Mouse (Mus musculus): ENCODE measurements around the gene Zfp575. TPM values are rescaled to one million over a fixed set of nuclear protein-coding genes. Genes with fewer than 3 reads are reported as not detected.
"Not testable (repeated sequence)": the region's sequence is repeated elsewhere in the genome, so short reads cannot be mapped to it uniquely, and the experiment has no call there.

The Zfp575 gene
- 0.39 TPM in 1 of 2 replicates, not detected in the other for total RNA-seq (2021)
- long read RNA-seq, result 0 reads

DNA sequence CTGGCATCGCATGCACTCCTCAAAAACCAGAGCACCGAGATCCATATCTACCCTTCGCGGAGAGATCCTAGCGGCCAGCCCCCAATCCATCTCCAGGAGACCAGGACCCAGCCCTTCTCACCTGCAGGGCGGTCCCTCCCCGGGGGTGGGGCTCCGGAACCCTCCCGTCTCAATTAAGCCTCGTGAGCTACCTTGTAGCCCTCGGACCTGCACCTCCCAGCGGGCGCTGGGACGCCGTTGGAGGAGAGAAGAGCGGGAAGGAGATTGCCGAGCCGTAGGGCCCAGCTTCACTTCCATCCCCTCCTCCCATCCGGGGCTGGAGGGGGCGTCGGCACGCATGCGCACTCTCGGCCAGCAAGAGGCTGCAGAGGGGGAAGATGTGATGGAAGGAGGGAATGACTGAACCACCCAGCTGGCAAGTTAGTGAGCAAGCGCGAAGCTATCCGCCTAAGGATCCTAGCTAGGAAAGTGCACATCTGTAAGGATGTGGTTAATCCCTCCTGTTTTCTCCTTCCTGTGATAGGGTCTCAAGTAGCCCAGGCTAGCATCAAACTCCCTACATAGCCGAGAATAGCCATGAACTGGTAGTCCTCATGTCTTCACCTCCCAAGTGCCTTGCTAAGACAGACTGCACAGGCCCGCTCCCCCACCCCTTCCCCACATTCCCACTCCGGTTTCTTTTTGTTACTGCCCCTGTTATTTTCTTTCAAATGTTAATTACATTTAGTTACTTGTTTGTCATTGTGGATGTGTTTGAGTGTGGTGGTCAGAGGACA is at the start of gene Zfp575, which contains the start of gene Ethe1:
Gene Zfp575 (minus strand): TSS at position 312 of the 776 bp plus-strand sequence.
Gene Ethe1 (plus strand): TSS at position 214 of the 776 bp plus-strand sequence.
- no peak for DNase-seq

DNA sequence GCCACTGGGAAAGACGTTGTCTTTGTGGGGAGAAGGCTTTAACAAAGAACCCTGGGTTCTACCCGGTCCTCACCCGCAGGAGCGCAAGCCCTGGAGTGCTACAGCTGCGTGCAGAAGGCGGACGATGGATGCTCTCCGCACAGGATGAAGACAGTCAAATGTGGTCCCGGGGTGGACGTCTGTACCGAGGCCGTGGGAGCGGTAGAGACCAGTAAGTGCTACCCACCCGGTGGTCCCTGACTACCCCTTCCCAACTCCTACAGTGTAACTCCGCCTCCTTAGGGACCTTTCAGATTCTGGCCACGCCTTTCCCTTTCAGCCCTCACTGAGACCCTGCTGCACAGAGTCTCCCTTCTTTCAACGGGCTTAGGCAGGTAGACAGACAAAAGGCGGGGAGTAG is 49.6 kb upstream of the Zfp575 start:
- no peak for DNase-seq

DNA sequence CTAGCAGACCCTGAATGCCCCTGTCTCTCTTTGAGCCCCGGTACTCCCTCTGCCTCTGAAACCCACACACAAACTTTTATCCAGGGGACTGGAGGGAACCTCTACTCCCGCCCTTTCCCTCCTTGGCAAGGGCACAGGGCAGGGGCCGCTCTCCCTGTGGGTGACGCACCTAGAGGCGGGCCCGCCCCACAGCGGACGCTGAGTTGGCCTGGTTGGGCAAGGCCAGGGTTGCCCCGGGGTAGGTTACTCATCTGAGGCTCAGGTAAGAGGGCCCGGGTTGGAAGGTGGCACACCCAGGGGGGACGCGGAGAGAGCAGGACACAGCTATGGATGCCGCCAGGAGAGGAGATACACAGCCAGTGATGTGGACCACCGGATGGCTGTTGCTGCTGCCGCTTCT is 48.8 kb upstream of the Zfp575 start, which contains the start of gene Lypd3:
Gene Lypd3 (plus strand): TSS at position 287 of the 400 bp plus-strand sequence.
- no peak for DNase-seq

DNA sequence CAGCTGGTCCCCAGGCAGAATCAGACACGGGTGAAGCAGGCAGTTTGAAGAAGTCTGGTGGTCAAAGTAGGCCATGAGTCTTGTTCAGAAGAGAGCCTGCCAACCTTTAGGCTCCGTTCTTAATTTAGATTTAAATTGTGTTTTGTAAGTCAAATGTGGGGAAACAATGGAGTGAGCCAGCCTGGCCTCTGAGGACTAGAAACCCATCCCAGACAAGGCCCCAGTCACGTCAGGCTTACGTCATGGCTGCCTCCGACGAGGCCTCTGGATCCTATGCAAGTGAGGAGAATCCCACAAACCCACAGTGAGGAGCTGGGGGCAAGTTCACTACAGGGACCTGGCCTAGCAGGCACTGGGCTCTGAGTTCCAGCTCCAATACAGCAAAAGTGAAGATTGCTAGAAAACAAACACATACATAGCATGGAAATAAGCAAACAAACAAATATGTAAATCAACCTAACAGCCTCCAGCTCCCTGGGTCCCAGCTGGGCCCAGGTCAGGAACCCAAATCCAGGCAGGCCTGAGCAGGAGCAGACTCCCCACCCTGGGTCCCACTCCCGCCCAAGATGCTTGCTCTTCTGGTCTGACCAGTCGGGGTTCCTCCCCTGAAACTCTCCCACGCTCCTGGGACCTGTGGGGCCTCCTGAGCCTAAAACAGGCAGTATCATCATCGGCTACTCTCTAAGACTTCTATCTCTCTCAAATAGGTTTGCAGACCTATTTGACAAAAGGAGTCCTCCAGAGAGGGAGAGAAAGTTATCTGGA is 42.9 kb upstream of the Zfp575 start:
- DNase-seq, result no peak

DNA sequence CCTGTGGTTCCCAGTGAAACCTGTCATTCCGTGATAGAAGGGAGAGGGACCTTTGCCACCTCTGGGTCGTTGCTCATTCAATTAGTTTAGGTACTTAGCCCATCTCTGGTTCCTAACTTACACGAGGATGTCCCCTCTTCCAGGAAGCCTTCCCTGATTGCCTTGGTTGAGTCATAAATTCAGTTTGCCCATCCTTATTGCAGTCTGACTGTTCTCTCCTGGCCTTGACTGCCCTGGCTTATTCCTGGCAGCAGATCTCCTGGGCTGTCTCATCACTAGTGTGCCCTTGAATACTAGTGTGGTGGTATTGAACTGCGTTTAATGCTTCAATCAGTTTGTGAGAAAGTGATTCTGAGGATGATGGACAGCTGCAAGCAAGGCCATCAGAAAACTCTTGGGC is 42.2 kb upstream of the Zfp575 start:
- no peak for DNase-seq

DNA sequence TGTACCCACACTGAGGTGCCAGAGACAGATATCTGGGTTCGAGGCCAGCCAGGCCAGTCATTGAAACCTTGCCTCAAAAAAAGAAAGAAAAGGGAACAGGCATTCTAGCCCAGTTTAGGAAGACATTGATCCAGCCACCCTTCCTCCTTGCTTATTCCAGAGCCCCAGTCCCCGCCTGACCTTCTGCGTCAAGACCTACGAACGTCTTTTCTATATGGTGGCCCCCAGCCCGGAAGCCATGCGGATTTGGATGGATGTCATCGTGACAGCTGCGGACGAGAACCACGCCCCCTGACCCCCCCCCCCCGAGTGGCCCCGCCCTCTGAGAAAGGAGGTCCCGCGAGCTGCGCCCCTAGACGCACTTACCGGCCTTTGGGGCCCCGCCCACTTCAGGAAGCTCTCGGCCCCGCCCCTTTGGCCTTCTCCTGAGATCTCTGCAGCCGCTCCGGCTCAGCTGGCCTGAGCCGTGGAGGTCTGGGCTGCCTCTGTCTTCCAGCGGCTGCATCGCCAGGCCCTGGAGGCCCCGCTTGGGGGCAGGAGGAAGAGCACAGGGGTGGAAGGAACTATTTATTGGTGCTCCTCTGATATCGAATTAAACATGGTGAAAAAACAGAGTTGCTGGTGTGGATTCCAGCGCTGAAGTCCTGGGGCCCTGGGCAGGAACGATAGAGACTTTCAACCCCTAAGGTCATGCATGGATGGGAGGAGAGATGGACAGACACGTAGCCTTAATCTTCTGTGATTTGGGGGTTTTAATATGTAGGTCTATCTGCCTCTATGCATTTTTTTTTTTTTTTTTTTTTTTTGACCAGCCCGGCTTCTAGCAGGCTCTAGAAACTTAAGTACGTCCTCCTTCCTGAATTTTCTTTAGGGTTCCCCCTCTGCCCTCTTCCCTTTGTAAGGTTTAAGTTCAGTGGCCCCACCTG is 41.5 kb upstream of the Zfp575 start:
- peak; percentile 90 for DNase-seq

DNA sequence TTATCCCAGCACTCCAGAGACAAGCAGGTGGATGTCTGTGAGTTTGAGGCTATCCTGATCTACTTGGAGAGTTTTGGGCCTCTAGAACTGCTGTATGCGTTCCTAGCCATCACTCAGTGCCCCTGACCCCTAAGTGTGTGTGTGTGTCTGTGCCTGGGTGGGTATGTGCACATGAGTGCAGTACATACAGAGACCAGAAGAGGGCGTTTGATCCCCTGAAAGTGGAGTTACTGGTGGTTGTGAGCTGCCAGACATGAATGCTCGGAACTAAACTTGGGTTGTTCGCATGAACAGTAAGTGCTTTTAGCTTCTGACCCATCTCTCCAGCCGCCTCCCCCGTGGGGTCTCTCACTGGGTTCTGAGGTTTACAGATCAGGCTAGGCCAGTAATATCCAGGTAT is 35.5 kb upstream of the Zfp575 start:
- no peak for DNase-seq

DNA sequence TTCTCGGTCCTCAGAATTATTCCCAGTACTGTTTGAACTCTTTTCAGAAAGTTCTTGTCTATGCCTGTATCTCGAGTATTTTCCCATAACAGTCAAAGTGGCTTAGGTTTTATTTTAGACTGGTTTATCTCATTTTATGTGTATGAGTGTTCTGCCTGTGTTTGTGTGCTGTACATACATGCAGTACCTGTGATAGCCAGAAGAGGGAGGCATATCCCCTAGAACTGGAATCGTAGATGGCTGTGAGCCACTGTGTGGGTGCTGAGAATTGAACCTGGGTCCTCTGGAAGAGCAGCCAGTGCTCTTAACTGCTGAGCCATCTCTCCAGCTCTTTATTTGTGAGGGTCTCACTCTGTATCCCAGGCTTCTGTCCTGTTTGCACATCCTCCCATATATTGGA is 33.8 kb upstream of the Zfp575 start:
- no peak for DNase-seq

DNA sequence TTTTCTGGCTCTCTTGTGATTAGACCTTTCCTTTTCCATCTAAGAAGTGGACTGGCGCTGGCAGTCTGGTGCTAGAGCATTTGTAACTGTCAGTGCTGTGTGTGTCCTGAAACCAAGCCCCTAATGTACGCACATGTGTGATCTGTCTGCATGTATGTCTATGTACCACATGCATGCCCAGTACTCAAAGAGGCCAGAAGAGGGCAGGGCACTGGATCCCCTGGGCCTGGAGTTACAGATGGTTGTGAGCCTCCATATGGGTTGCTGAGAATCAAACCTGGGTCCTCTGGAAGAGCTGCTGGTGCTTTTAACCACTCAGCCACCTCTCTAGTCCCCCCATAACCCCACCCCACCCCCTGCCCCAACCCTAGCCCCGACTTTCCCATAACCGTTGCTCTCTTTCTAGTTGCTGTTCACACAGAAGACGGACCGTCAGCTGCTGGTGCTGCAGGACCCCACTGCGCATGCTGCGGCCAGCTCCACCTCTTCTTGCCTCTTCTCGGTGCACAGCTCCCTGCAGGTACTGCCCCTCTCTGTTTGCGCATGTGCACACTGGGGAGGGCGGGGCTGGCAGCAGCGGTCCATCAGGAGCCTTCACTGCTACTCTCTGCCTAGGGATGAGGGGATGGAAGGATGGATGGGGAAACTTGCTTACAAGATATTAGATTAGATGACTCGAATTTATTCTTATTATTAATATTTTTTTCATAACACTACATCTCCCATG is 32.4 kb upstream of the Zfp575 start:
- no peak for DNase-seq

DNA sequence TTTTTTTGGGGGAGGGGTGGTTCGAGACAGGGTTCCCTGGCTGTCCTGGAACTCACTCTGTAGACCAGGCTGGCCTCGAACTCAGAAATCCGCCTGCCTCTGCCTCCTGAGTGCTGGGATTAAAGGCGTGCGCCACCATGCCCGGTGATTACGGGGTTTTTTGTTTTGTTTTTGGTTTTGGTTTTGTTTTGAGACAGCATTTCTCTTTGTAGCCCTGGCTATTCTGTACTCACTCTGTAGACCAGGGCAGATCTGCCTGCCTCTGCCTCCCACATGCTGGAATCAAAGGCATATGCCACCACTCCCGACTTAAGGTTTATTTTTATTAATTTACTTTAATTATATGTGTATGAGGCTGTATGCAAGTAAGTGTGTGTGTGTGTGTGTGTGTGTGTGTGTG is 30.9 kb upstream of the Zfp575 start:
- DNase-seq, result not testable (repeated sequence)

DNA sequence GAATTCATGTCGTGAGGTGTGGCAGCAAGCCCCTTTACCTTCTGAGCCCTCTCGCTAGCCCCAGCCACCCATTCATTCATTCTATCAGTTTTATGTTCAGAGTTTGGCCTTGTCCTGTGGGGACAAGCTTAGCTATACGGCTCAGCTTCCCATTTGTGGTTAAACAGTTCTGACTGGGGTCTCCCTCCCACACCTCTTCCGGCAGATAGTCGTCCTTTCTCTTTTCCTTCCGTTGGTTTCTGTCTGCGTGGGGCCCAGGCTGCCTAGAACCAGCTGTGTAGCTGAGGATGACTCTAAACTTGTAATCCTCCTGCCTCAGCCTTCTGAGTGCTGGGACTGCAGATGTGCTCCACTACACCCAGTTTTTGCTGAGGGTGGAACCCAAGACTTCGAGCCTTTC is 30.3 kb upstream of the Zfp575 start:
- no peak for DNase-seq

DNA sequence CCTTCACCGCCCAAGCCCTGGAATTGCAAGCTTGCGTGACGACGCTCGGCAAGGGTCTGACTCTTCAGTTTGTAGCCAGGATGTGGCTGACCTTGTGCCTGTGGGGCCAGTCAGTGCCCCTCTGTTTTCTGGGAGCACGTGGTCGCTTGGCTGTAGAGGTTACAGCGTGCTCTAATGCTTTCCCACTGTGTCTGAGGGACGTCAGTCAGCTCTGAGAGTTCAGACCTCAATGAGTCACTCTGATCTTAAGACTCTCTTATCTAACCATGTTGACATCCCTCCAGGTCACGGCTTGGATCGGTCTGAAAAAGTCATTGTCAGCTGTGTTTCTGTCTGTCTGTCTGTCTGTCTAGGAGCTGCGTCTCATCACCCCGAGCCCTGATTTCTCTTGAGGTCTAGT is 27.4 kb upstream of the Zfp575 start:
- no peak for DNase-seq

DNA sequence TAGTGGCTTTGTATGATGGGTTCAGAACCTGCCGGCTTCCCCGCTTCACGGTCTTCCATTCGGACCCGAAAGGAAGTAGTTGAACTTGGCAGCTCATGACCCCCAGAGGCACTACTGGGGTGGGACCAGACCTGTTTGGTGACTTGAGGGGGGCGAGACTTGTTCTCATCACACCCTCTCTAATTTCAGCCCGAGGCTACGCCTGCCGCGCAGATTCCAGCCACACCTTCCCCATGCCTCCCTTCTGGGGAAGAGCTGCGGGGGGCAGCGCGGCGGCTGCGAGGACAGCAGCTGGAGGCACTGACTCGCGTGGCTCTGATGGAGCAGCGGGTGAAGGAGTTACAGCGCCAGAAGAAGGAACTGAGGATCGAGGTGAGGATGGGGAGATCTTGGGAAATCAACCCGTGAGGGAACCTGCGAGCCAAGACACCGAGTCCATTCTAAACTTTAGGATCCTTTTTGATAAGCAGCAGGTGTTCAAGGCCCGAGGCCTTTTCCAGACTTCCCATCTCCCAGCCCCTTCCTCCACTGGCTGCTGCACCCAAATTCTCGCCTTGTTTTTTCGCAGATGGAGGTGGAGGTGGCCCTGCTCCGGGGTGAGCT is 25.0 kb upstream of the Zfp575 start:
- DNase-seq, result no peak

DNA sequence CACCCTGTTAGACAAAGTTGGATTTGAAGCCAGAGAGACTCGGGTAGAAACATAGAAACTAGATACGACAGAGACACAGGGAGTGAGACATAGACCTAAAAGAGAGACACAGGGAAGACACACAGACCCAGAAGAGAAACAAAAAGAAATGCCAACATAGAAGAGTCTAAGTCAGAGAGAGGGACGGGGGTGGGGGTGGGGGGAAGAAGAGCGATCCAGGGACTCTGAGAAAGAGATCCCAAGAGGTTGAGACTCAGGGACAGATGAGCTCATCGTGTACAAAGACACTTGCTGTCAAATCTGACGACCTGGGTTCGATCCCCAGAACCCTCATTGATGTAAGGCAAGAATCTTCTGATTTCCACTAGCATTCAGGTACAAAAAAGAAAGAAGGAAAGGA is 24.3 kb upstream of the Zfp575 start:
- DNase-seq, result no peak

DNA sequence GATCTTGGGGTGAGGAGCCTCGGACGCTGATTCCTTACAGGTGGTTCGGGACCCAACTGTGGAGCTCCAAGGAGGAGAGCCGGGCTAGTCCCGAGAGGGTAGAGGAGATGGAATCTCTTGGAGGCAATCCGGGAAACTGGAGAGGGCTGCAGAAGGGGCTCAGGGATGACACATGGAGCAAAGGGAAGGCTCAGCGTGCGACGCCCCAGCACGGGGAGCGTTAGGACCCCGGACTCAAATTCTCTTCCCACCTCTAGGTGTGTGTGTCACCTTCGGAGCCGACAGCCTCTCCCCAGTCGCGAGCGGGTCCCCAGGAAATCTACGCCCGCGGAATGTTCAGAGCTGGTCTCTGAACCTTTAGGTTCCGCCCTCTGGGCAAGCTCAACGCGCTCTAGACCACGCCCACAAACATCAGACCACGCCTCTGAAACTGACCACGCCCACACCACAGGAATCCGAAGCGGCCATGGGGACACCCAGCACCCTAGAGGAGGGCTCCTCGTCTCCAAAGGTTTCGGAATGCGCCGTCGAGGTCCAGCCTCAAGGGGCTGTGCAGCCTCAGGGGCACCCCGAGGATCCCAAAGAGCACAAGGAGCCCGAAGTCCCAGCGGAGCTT is 23.5 kb upstream of the Zfp575 start:
- DNase-seq, result peak; percentile 91

DNA sequence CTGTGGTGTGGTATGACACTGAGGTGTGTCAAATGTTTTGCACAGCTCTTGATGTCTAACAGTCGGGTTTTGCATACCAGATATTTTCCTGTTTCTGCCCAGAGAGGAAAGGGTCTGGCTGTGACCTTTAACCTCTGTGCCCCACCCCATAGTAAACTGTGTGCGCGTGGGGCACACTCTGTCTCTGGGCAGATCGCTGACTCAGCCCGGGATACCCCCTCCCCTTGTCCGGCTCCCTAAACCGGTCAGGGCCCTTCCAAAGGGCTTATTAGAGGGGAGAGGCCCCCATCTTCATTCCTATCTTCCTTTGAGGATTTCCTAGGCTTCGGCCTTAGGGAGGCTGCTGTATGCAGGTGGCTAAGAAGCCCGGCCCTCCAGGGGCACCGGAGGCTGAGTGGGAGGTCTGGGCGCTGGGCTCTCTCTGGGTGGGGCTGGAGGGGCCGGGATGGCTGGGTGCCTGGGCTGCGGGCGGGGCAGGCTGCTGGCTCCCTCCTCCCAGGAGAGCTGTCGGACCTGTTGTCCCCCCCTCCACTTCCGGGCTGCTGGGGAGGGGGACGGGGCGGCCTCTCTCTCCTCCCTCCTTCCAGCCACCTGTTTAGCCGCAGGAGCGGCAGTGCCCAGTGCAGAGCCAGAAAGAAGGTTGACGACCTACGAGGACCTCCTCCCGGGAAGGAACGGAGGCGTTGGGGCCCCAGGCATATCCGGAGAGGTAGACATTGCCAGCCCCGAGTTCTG is 22.9 kb upstream of the Zfp575 start, which contains the start of gene Phldb3:
Gene Phldb3 (plus strand): TSS at position 620 of the 735 bp plus-strand sequence.
- DNase-seq, result no peak

DNA sequence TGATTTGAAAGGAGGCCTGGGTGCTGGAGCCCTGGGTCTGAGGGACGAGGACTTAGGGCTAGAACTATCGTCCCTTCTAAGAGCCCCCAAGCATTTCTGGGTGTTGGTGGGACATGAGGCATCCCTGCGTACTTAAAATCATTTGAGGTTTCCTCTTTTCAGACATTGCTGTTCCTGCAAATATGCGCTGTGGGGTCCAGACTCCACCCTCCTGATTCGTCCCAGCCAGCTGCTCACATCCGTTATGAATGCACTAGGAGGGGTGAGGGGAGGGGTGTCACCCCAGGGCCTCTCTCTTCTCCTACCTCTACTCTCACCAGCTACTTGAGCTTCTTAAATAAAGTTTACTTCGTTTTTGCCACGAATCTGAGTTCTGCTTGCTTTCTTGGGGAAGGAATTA is 21.1 kb upstream of the Zfp575 start:
- DNase-seq, result no peak

DNA sequence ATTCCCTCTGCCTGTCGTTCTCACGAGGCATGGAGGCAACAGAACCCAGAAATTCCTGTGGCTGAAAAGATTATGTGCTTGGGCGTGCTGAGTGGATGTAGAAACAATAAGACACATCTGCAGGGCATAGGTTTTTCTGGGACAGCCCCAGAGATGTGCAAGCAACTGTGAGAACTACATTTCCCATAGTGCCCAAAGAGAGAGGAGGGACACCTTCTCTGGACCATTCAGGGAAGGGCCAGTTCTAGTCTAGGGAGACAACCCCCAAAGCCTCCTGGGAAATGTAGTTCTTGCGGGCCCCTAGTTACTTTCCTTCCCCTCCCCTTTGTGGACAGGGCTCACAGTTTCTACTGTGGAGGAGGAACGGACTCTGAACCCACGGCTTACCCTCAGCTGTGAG is 20.6 kb upstream of the Zfp575 start:
- DNase-seq, result no peak

DNA sequence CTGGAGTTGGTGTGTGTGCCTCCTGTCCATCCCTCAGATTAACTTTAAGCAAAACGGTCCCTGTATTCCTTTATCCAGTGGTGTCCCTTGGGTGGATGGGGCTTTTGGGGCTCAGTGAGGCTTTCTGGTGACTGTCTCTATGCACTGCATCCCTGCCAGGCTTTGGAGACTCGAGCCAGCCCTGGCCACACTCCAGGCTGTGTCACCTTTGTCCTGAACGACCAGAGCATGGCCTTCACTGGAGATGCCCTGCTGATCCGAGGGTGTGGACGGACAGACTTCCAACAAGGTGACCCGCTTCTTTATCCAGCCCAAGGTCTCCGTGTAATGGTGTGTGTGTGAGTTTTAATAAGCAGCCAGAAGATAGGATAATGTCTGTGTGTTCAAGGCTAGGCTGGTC is 18.6 kb upstream of the Zfp575 start:
- DNase-seq, result no peak

DNA sequence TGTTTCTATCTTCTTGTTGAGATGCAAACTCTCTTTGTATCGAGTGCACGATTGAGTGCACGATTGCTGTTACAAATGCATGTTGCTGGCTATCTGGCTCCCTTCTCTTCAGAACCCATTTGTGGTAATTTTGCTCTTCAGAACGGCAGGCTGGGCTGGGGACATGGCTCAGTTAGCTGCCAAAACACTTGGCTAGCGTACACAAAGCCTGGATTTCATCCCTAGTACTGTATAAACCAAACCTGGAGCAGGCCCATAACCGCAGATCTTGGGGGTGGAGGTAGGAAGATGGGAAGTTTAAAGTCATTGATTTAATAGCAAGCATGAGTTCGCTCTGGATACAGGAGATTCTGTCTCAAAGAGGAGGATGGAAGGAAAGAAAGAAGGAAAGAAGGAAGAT is 18.1 kb upstream of the Zfp575 start:
- no peak for DNase-seq
